Mouse (Mus musculus) common myeloid progenitor, adult 5-6 weeks (primary cell): ENCODE results near the gene Mylk. TPM values are rescaled to one million over a fixed set of nuclear protein-coding genes. Genes with fewer than 3 reads are reported as not detected.
"Not testable (repeated sequence)": the region's sequence is repeated elsewhere in the genome, so short reads cannot be mapped to it uniquely, and the experiment has no call there.

Source experiments
- ATAC-seq: replicated peaks from 2 replicates; pipeline ENCODE4 v1.8.0; 2016; ENCODE audit warnings: low read depth, mild to moderate bottlenecking, moderate TSS enrichment, inconsistent platforms; ENCODE audit not compliant: poor library complexity, severe bottlenecking
- total RNA-seq: library from RNA; stranded (forward); fragments of 200-1000, 187-1606 nt; gene quantifications from 2 replicates; pipeline ENCODE4 v1.2.3, GENCODE M21; 2017

Mylk gene
- total RNA-seq, 1 experiment from 2014 or later: 9.3 TPM

- ATAC-seq: no peak
Measured at GRCm38 (mm10) chr16:34767443-34767842, 22.4 kb downstream of the Mylk start.

GRCm38 (mm10) chr16:34768436-34768835 is 23.4 kb downstream of the Mylk start:
- no peak for ATAC-seq

- ATAC-seq: peak; percentile 65
Measured at GRCm38 (mm10) chr16:34770127-34770526, 25.1 kb downstream of the Mylk start.

GRCm38 (mm10) chr16:34772445-34773032 is 27.5 kb downstream of the Mylk start:
- no peak for ATAC-seq

GRCm38 (mm10) chr16:34782442-34782841 is 37.4 kb downstream of the Mylk start:
- ATAC-seq: no peak

GRCm38 (mm10) chr16:34783536-34783935 is 38.5 kb downstream of the Mylk start:
- ATAC-seq: no peak

- peak; percentile 52; the same call in 1 of the 2 replicates for ATAC-seq
Measured at GRCm38 (mm10) chr16:34784675-34785074, 39.7 kb downstream of the Mylk start.

GRCm38 (mm10) chr16:34792555-34792954 is 47.5 kb downstream of the Mylk start:
- ATAC-seq: no peak

- ATAC-seq: no peak
Measured at GRCm38 (mm10) chr16:34793000-34793399, 48.0 kb downstream of the Mylk start.

- ATAC-seq: no peak
Measured at GRCm38 (mm10) chr16:34801222-34801621, 56.2 kb downstream of the Mylk start.

GRCm38 (mm10) chr16:34804286-34805010 is 59.4 kb downstream of the Mylk start:
- ATAC-seq: no peak

GRCm38 (mm10) chr16:34806883-34807767 is 62.1 kb downstream of the Mylk start:
- ATAC-seq: no peak

GRCm38 (mm10) chr16:34807768-34808275 is 62.8 kb downstream of the Mylk start:
- no peak for ATAC-seq

GRCm38 (mm10) chr16:34812165-34812564 is 67.2 kb downstream of the Mylk start:
- no peak for ATAC-seq

- ATAC-seq: not testable (repeated sequence)
Measured at GRCm38 (mm10) chr16:34813161-34813560, 68.2 kb downstream of the Mylk start.

GRCm38 (mm10) chr16:34813570-34813969 is 68.6 kb downstream of the Mylk start:
- ATAC-seq: no peak

- no peak for ATAC-seq
Measured at GRCm38 (mm10) chr16:34814612-34815011, 69.6 kb downstream of the Mylk start.

- 0 out of 2 replicates have a peak, but pooled peaks have one; percentile 56 for ATAC-seq
Measured at GRCm38 (mm10) chr16:34816548-34816947, 71.5 kb downstream of the Mylk start.

- no peak for ATAC-seq
Measured at GRCm38 (mm10) chr16:34825111-34825744, 80.2 kb downstream of the Mylk start.

GRCm38 (mm10) chr16:34834477-34834876 is 89.5 kb downstream of the Mylk start:
- no peak for ATAC-seq
